Mouse (Mus musculus): Measurements from ENCODE around the gene Zfp53. TPM values are rescaled to one million over a fixed set of nuclear protein-coding genes. Genes with fewer than 3 reads are reported as not detected.
"Not testable (repeated sequence)": the region's sequence is repeated elsewhere in the genome, so short reads cannot be mapped to it uniquely, and the experiment has no call there.

Gene Zfp53
- 1 to 10 TPM; 3.6 to 4.5 TPM for total RNA-seq (2021)

DNA sequence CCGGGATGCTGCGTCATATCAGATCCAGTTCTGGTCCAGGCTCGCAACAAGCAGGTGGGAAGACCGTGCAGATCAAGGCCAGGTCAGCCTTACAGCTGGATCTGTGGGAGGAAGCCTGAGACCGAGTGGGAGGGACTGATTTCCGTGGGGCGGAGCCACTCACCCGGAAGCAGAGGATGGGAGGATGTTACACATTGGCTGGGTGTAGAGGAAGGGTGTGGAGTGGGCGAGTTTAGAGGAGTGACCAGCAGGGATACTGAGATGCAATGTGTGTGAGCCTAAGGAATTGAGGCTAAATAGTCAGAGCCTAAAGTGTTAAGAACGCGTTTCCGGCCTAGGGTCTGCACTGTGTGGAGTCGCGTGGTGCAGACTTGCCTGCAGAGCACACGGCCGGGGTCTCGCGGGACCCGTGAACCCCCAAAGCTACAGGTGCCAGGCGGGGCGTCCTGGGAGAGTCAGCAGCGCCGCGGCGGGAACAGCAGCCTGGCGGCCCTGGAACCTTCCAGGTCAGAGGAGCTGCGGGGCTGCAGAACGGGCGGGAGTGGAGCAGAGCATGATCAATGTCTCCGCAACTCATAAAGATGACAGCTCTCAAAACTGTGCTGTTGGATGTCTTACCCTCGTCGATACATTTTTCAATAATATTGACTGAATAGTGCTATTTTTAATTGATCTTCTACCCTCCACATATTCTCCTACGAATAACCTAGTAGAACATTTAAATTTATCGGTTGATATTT, at the start of gene Zfp53:
Gene Zfp53, plus strand, starts transcription at position 239 of the 740 bp plus-strand sequence.
- peak; percentile 78 to 82 for DNase-seq (ENCODE audit: low spot score in 2 of 2)
- intact Hi-C loops (cut with DNase I): loop anchor here (1.0 kb wide), 1 partner anchor 39 kb away; the partner anchor contains the start of gene Zfp51

DNA sequence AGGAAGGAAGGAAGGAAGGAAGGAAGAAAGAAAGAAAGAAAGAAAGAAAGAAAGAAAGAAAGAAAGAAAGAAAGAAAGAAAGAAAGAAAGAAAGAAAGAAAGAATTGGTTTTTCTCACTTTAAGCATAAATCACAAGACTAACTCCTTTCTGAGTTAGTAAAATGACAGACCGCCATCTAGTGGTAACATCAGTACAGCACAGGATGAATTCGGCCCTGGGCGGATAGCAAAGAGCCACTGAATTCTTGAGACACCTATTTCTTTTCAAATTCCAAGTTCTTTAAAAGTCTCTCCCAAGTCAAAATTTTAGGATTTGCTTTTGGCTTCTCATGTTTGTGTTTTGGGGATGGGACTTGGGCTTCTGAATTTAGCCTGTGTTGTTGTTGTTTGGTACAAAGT, 39.1 kb upstream of the Zfp53 start:
- DNase-seq (ENCODE audit: low spot score in 2 of 2): peak; percentile 53 to 71
- intact Hi-C loops (cut with DNase I): loop anchor here (1.0 to 2.0 kb wide), 3 partner anchors 39 to 505 kb away; partner anchors contain the start of genes Ppp2r1a and Zfp53

DNA sequence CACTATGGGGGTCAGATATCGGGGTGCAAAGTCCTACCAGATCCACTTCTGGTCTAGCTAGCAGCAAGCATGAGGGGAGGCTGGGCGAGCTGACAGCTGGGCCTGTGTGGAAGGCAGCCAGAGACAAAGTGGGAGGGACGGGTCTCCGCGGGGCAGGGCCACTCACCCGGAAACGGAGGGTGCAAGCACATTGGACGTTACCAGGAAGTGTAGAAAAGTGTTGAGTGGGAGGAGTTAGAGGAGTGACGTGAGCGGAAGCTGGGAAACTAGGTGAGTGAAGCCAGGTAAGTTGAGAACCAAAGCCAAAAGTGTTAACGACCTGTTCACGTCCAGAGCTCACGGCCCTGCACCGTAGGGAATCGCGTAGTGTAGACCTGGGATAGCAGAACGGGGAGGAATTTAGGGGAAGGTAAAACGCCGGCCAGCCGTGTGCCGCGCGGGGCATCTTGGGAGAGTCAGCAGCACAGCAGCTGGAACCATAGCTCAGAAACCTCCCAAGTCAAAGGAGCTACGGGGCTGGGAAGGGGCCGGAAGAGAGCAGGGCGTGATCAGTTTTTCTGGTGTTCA, 38.6 kb upstream of the Zfp53 start, which contains the start of gene Zfp51:
Gene Zfp51, plus strand, starts transcription at position 237 of the 567 bp plus-strand sequence.
- intact Hi-C loops (cut with DNase I): loop anchor here (1.0 to 2.0 kb wide), 3 partner anchors 38 to 505 kb away; partner anchors contain the start of genes Ppp2r1a and Zfp53
- DNase-seq (ENCODE audit: low spot score in 2 of 2): peak; percentile 81 to 82

DNA sequence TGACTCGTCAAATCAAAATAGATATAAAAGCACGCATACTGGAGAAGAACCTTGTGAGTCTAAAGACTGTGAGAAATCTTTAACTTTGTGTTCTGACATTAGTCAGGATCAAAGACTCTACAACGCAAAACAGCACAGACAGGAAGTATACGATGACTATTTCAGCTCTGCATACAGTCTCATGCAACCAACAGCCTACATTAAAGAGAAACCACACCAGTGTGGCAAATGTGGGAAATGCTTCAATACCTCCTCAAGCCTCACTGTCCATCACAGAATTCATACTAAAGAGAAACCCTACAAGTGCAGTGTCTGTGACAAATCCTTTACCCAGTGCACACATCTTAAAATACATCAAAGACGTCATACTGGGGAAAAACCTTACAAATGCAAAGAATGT, 25.2 kb upstream of the Zfp53 start:
- intact Hi-C loops (cut with DNase I): no loop called here
- no peak for DNase-seq (ENCODE audit: low spot score in 2 of 2)

DNA sequence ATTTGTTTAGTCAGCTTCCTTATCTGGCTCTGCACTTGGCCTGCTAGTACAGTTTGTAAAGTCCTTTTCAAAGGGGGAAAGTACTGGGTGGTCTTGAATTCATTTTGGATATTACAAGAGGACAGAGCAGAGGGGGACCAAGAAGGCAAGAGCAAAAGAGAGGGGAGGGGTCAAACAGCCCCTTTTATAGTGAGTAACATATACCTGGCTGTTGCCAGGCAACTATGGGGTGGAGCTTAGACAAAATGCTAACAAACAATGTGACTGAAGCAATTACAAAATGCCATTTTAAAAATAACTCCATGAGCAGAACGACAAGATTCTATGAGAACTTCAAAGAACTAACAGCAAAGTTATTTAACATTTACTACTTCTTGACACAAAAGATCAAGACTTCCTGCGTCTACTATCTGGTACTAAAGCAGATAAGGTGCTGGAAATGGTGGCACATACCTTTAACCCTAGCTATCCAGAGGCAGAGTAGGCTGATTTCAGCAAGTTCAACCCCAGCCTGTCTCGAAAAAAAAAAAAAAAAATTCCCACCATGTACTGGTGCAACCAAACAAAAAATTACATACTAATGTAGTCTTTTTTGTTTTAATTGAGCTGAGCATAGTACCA, 16.7 kb upstream of the Zfp53 start:
- DNase-seq (ENCODE audit: low spot score in 2 of 2): no peak
- intact Hi-C loops (cut with DNase I): no loop called here

DNA sequence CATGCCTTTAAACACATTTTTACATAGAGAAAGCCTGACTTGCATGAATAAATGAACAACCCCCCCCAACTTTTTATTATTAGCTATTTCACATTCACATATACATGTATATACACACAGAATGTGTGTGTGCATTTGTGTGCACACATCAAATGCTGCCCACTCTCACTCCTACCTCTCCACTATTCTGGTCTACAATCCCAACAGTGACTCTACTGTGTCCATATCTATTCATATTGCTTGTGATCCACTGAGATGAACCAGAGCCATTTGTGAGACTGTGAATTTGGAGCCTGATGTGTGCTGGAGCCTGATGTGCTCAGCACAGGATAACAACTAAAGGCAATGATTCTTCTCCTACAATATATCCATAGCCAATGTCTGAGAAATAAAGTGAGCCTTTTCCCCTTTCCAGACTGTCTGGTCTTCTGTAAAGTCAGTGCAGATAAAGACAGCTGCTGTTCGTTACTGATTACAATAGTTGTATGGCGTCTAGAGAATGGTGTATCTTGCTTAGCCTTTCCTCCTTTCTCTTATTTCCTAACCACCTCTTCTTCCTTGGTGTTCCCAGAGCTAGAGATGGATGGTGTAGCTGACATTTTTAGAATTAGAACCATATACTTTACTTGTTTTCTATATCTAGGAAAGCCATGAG, 16.0 kb upstream of the Zfp53 start:
- intact Hi-C loops (cut with DNase I): no loop called here
- DNase-seq (ENCODE audit: low spot score in 2 of 2): no peak

DNA sequence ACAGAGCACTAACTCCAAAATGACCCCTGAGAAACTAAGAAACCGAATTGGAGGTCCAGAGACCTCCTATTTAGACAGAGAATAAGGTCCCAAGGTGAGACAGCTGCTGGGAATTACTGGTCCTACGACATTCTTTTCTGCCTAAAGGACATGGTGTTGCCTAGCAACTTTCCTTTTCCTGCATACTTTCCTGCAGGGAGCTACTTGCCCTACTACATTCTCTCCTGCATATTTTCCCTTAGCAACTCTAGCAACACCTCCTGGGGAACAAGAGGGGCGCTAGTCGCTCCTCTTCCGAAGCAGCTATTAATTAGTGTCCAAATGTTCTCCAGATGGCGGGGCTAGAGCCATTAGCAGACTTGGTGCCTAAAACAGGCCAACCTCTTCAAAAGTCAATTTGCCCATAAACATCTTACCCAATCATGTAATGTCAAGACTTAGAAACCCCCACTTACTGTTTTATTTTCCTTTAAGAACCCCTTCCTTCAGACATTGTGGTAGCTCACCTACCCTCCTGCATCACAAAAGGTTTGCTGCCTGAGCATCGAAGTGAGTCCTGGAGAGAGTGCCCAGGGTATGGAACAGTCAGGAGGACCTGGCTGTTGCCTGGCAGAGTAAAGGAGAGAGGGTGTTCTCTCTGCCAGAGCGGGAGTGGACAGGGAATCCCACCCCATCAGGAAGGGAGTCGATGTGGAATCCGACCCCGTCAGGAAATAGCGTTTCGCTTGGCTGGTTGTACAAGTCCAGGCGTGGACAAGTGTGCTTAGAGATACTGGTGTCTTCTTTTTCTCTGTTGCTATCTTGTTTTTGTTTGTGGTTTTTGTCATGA, 15.2 kb upstream of the Zfp53 start:
- intact Hi-C loops (cut with DNase I): no loop called here
- no peak for DNase-seq (ENCODE audit: low spot score in 2 of 2)

DNA sequence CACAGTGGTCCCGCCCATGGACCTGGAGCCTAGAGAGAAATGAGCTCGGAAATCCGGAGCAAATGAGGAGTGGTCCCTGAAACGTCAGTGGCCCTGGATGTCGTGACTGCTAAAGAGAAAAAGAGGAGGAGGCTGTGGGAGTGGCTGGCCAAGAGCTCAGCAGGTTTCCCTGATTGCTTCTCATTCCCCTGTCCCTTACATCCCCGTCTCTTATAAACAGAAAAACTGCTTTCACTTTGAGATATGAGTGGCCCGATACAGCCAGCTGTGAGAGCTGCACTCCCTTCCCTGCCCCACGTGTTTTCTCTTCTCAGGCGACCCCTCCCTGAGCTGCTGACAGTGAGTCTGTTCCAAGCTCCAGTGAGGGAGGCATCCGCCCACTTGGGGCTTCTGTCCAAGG, 14.1 kb upstream of the Zfp53 start:
- intact Hi-C loops (cut with DNase I); DNase-seq (ENCODE audit: low spot score in 2 of 2): not testable (repeated sequence)

DNA sequence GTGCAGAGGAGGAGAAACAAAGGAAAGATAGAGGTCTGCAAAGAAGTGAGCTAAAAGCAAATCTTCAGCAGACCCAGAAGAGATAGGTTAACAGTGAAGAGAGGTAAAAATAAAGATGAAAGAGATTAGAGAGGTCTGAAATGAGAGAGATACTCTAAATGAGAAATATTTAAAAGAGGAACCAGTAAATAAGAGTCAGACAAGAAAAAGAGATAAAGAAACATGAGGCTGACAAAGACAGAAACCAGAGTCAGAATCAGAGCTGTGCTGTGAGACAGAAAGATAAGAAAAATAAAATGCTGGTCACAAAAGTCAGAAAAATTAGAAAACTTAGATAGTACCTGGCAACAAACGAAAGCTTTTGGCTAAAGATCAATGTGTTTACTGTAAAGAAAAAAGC, 13.5 kb upstream of the Zfp53 start:
- intact Hi-C loops (cut with DNase I); DNase-seq (ENCODE audit: low spot score in 2 of 2): not testable (repeated sequence)

DNA sequence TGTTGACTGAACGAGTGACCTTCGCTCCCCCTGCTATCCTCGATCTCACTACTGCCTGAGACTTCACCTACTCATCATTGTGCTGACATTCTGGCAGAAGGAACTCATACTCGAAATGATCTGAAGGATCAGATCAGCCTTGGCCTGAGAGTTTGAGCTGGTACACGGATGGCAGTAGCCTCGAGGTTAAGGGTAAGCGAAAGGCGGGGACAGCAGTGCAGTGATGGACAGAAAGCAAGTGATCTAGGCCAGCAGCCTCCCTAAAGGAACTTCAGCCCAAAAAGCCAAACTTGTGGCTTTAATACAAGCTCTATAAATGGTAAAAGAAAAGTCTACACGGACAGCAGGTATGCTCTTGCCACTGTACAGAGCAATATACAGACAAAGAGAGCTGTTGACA, 12.4 kb upstream of the Zfp53 start:
- DNase-seq (ENCODE audit: low spot score in 2 of 2); intact Hi-C loops (cut with DNase I): not testable (repeated sequence)

DNA sequence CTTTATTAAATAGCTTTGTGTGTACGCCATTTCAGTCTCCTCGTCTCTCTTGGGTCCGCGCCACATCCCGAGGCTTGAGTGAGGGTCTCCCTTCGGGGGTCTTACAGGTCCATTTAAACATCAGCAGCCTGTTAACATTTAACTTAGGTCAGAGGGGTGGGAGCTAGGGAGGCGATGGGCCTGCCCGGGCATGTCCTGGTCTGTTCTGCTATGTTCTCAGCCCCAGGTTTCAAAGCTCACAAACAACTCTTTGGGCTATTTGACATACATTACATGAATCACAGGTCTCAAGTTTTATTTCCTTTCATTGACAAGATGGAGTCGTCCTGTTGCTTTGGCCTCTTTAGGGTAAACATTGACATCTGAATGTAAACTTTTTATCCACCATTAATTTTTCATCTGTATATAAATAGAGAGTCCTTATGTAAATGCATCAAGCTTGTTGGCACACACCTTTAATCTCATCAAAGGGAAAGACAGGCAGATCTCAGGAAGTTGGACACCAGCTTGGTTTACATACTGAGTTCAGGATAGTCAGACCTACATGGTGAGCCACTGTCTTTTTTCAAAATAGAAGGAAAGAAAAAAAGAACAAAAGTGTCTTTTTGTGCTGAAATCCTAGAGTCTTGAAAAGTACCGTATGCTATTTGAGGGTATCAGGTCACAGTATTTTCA, 10.6 kb upstream of the Zfp53 start:
- intact Hi-C loops (cut with DNase I); DNase-seq (ENCODE audit: low spot score in 2 of 2): not testable (repeated sequence)

DNA sequence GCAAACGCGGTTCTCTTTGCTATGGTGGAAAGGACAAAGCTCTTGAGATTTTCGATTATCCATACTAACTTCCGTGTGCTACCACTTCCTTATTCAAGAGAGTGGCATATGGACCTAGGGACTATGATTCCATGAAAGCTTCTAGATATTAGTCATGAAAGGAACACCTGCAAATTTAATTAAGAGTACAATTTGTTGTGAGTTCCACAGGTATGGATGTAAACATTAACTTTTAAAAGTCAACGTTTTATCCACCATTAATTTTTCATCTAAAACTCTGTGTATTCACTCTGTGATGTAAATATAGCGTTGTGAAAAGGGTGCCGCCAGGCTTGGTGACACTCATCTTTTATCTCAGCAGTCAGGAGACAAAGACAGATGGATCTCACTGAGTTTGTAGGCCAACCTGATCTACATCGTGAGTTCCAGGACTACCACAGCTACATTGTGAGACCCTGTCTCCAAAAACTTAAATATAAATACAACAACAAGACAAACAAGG, 753 bp downstream of the Zfp53 start:
- intact Hi-C loops (cut with DNase I): no loop called here
- no peak for DNase-seq (ENCODE audit: low spot score in 2 of 2)

DNA sequence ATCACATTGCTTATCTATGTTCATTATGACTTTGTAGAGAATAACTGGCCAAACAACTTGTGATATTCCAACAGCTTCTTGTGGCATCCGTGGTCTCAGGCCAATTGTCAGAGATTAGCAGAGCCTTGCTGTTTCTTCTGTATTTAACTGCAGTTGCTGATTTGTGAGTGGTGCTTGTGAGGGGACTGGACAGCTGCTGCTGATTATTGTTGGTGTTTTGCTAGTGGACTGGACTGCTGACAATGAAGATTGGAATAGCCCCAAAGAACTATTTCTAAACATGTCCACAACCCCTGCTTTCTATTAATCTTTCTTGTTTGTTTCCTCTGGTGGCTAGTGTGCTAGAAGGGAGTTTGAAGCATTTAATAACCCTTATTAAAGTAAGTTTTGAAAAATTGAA, 12.6 kb downstream of the Zfp53 start:
- intact Hi-C loops (cut with DNase I): no loop called here
- no peak for DNase-seq (ENCODE audit: low spot score in 2 of 2)

DNA sequence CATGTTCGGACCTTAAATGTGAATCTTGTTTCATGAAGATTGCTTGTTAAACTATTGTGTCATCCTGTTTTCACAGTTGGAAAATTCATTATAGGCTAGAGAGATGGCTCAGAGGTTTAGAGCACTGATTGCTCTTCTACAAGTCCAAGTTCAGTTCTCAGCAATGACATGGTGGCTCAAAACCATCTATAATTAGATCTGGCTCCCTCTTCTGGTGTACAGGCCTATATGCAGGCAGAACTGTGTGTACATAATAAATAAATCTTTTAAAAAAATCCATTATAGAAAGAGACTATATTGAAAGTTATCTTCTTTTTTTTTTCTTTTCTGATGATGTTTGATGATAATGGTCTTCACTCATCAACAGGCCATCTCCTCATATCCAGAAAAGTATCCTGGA, 15.7 kb downstream of the Zfp53 start:
- no peak for DNase-seq (ENCODE audit: low spot score in 2 of 2)
- intact Hi-C loops (cut with DNase I): no loop called here

DNA sequence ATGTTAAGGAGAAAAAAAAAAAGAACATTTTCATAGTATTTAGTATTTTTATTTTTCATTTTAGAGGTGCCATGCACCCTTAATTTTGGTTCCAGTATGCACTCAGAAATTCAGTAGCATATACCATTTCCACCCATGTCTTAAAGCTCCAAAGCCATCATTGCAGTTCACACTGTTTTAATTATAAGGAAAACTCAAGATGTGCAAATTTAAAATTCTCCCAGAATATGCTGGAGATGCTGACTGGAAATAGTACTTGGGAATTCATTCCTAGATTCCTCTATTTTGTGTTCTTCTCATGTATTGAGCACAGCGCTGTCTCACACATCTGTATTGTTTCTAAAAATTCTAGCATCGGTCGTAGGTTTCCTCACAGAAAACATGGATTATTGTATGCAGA, 17.5 kb downstream of the Zfp53 start:
- intact Hi-C loops (cut with DNase I): no loop called here

DNA sequence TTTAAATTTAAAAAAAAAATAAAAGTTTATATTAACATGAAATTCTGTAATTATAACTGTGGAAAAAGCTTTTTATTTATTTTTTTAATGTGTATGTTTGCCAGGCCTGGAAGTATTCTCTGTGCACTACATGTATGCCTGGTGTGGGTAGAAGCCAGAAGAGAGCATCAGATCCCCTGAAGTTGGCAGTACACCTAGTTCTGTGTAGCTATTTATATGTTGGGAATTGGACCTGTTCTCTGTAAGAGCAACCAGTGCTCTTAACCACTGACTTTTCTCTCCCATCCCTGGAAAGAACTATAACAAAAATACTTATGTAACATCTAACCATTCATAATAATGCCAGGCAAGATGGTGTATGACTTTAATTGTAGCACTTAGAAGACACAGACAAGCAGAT, 21.0 kb downstream of the Zfp53 start:
- no peak for DNase-seq (ENCODE audit: low spot score in 2 of 2)
- intact Hi-C loops (cut with DNase I): no loop called here

More for the DNA sequence above, 17.5 kb downstream of the Zfp53 start:
- no peak for DNase-seq (ENCODE audit: low spot score in 2 of 2)

DNA sequence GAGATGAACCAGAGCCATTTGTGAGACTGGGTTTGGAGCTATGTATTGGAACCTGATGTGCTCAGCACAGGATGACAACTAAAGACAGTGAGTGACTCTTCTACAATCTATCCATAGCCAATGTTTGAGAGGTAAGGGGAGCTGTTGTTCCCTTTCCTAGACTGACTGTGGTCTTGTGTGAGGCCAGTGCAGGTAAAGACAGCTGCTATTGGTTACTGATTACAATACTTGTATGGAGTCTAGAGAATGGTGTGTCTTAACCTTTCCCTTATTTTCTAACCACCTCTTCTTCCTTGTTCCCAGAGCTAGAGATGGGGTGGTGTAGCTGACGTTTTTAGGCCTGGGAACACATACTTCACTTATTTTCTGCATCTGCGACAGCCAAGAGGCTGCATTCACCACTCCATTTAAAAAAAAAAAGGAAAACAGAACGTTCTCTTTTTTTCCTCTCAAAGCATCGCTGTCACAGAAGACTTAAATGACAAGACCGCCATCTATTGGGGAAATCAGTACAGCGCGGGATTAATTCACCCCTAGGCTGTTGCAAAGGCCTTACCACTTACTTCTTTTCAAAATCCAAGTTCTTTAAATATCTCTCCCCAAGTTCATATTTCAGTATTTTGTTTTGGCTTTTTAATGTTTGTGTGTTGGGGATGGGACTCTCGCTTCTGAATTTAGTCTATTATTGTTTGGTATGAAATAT, 26.8 kb downstream of the Zfp53 start:
- intact Hi-C loops (cut with DNase I): loop anchor here (2.0 to 5.0 kb wide), 2 partner anchors 65 to 243 kb away; partner anchors contain the start of gene Zfp51
- DNase-seq (ENCODE audit: low spot score in 2 of 2): peak; percentile 45 to 61

Measured in left cerebral cortex, postnatal 36 days (tissue).